Mouse (Mus musculus): Measurements from ENCODE around the gene Car14.

The Car14 gene

GRCm38 (mm10) chr3:95856115-95856514 lies 48.4 kb downstream of the Car14 start:
- DNase-seq (ENCODE audit: extremely low spot score) = no peak

- DNase-seq (ENCODE audit: extremely low spot score) = peak; percentile 91
Measured at GRCm38 (mm10) chr3:95855502-95856089, 48.9 kb downstream of the Car14 start, which contains the start of gene Prpf3. Prpf3 (minus strand) TSS chr3:95855885.

- no peak for DNase-seq (ENCODE audit: extremely low spot score)
Measured at GRCm38 (mm10) chr3:95851317-95851716, 53.2 kb downstream of the Car14 start.

- DNase-seq (ENCODE audit: extremely low spot score) = no peak
Measured at GRCm38 (mm10) chr3:95850611-95851010, 53.9 kb downstream of the Car14 start.
